Mouse (Mus musculus): ENCODE data around the gene Mta2.

The Mta2 gene

GRCm38 (mm10) chr19:8990432-8991102, 48.9 kb downstream of the Mta2 start:
- DNase-seq (ENCODE audit: extremely low read depth, insufficient read length, low spot score), result no peak

- no peak for DNase-seq (ENCODE audit: extremely low read depth, insufficient read length, low spot score)
These were observed 49.7 kb downstream of the Mta2 start for GRCm38 (mm10) chr19:8991245-8991870.

GRCm38 (mm10) chr19:8991871-8992735, 50.4 kb downstream of the Mta2 start:
- DNase-seq (ENCODE audit: extremely low read depth, insufficient read length, low spot score), result peak; percentile 59

- peak; percentile 86 for DNase-seq (ENCODE audit: extremely low read depth, insufficient read length, low spot score)
These were observed 51.3 kb downstream of the Mta2 start for GRCm38 (mm10) chr19:8992769-8993624.

GRCm38 (mm10) chr19:8993625-8993912, 51.9 kb downstream of the Mta2 start:
- no peak for DNase-seq (ENCODE audit: extremely low read depth, insufficient read length, low spot score)

GRCm38 (mm10) chr19:8994813-8995607, 53.3 kb downstream of the Mta2 start:
- DNase-seq (ENCODE audit: extremely low read depth, insufficient read length, low spot score), result no peak

GRCm38 (mm10) chr19:8996601-8997000, 54.9 kb downstream of the Mta2 start:
- DNase-seq (ENCODE audit: extremely low read depth, insufficient read length, low spot score), result peak; percentile 56

- peak; percentile 84 for DNase-seq (ENCODE audit: extremely low read depth, insufficient read length, low spot score)
These were observed 55.9 kb downstream of the Mta2 start for GRCm38 (mm10) chr19:8997546-8997945.

GRCm38 (mm10) chr19:8998546-8998945, 56.9 kb downstream of the Mta2 start:
- no peak for DNase-seq (ENCODE audit: extremely low read depth, insufficient read length, low spot score)

GRCm38 (mm10) chr19:8999223-8999622, 57.5 kb downstream of the Mta2 start:
- no peak for DNase-seq (ENCODE audit: extremely low read depth, insufficient read length, low spot score)
